Comparison of ENCODE assay signal across 24 mouse cellular contexts in genomic region chr2:167939204-167939603, GRCm38 (mm10). TPM values are rescaled to one million over a fixed set of nuclear protein-coding genes. Genes with fewer than 3 reads are reported as not detected.
A peak's percentile ranks its signal among the peaks of the same experiment; 100 is the strongest.
DNase-seq lines count a peak whose midpoint lies in the region; ATAC-seq and TF ChIP-seq lines count a peak whose summit lies in the region.
"Had no signal": no experiment of that assay in that cellular context is flagged by ENCODE, and none has a peak within 500 bp of the region (broad histone marks: within the 10 kb centered on the region; RNA-seq: fewer than 3 reads in every experiment).

No protein-coding gene starts in this region.

- WGBS in heart, embryonic 15.5 days: 66% methylated on average over 4 of the region's 4 CpGs
- 61% methylated on average over 4 of the region's 4 CpGs for WGBS in lung, embryonic 15.5 days

- H3K27ac ChIP-seq in gastrocnemius, adult 2 months: peak overlapping the region; percentile 1; the same call in 1 of the 2 replicates
- peak overlapping the region; percentile 28; the same call in 1 of the 2 replicates for H3K27ac ChIP-seq in heart, embryonic 15.5 days
- 0 out of 2 replicates have a peak overlapping the region, but pooled peaks have one; percentile 35 for H3K27ac ChIP-seq in lung, embryonic 15.5 days
- H3K27ac ChIP-seq: hindbrain, embryonic 13.5 days; liver, embryonic 12.5 days; midbrain, embryonic 10.5 days; neural tube, embryonic 15.5 days; stomach, postnatal 0 days had no signal

- no peak overlapping the region for H3K4me2 ChIP-seq in heart, embryonic 15.5 days
- no peak overlapping the region for H3K4me2 ChIP-seq in lung, embryonic 15.5 days
- H3K4me2 ChIP-seq: hindbrain, embryonic 13.5 days; liver, embryonic 12.5 days; neural tube, embryonic 15.5 days had no signal

- H3K9ac ChIP-seq in heart, embryonic 15.5 days: no peak overlapping the region
- no peak overlapping the region for H3K9ac ChIP-seq in lung, embryonic 15.5 days
- H3K9ac ChIP-seq: hindbrain, embryonic 13.5 days; liver, embryonic 12.5 days; neural tube, embryonic 15.5 days had no signal

- no peak for TF ChIP-seq CTCF in gastrocnemius, adult 2 months (IDR thresholded peaks at IDR 0.05)

- ATAC-seq in heart, embryonic 15.5 days (replicated peaks; ENCODE audit: insufficient number of reproducible peaks, insufficient read depth, low FRiP score, low read depth): no peak
- ATAC-seq in lung, embryonic 15.5 days (ENCODE audit: borderline replicate concordance, extremely low read depth, low FRiP score, low TSS enrichment): no peak
- ATAC-seq: forebrain, embryonic 14.5 days; inflammation-experienced regulatory T-cells, adult 6 months; liver, embryonic 12.5 days had no signal

- peaks cover 74% of the 10 kb centered on the region for H3K4me1 ChIP-seq in heart, embryonic 15.5 days (replicated peaks)
- peaks cover 58% of the 10 kb centered on the region for H3K4me1 ChIP-seq in lung, embryonic 15.5 days

- intact Hi-C loops in gastrocnemius, adult 2 months (cut with DNase I): no loop called here

- H3K36me3 ChIP-seq in heart, embryonic 15.5 days: no peaks in the 10 kb centered on the region
- H3K36me3 ChIP-seq in lung, embryonic 15.5 days: no peaks in the 10 kb centered on the region
- H3K36me3 ChIP-seq: hindbrain, embryonic 13.5 days; neural tube, embryonic 15.5 days had no signal

- no peaks in the 10 kb centered on the region for H3K9me3 ChIP-seq in heart, embryonic 15.5 days (replicated peaks)
- no peaks in the 10 kb centered on the region for H3K9me3 ChIP-seq in lung, embryonic 15.5 days
- H3K9me3 ChIP-seq: hindbrain, embryonic 13.5 days; liver, embryonic 12.5 days; midbrain, embryonic 10.5 days; neural tube, embryonic 15.5 days had no signal

- no peak overlapping the region for H3K4me3 ChIP-seq in gastrocnemius, adult 2 months
- no peak overlapping the region for H3K4me3 ChIP-seq in heart, embryonic 15.5 days
- H3K4me3 ChIP-seq in lung, embryonic 15.5 days: no peak overlapping the region
- H3K4me3 ChIP-seq: hindbrain, embryonic 13.5 days; liver, embryonic 12.5 days; midbrain, embryonic 10.5 days; neural tube, embryonic 15.5 days had no signal

- no peaks in the 10 kb centered on the region for H3K27me3 ChIP-seq in heart, embryonic 15.5 days
- no peaks in the 10 kb centered on the region for H3K27me3 ChIP-seq in lung, embryonic 15.5 days
- H3K27me3 ChIP-seq: hindbrain, embryonic 13.5 days; liver, embryonic 12.5 days; neural tube, embryonic 15.5 days had no signal

- DNase-seq in gastrocnemius, adult 2 months: no peak
- DNase-seq in gastrocnemius, postnatal 10 days: no peak
- DNase-seq in heart, postnatal 4 days: no peak
- DNase-seq in lung, postnatal 4 days: no peak
- DNase-seq in forelimb bud, embryonic 11.5 days (ENCODE audit: low read depth, low spot score): peak; percentile 55
- DNase-seq in adrenal gland, adult 18-20 months (ENCODE audit: low spot score in 2 of 2): no peak
- DNase-seq: adrenal gland, postnatal 25 days; cerebellum, adult 9-10 months; gastrocnemius, postnatal 14 days; kidney, adult 2 months; kidney, postnatal 10 days; lung, adult 18-20 months; lung, postnatal 36 days; thymus, adult 2 months; thymus, postnatal 4 days had no signal

RNA-seq across cellular contexts. Expression of gene Ptpn1, which starts 7.3 kb away (rescaled TPM):
- total RNA-seq in gastrocnemius, adult 2 months (2021): 10 to 100 TPM; 15.4 to 19.6 TPM
- 10 to 100 TPM; 16.4 to 22.7 TPM for total RNA-seq in gastrocnemius, postnatal 10 days (2021)
- 44.8 and 45.1 TPM in 2 replicates for polyA plus RNA-seq in heart, embryonic 15.5 days (2015; fragmentation: Nextera tagmentation; extraction: Ambion mirVana)
- 10 to 100 TPM; 37.7 to 38.1 TPM for total RNA-seq in heart, postnatal 4 days (2021)
- 65.8 and 74.4 TPM in 2 replicates for polyA plus RNA-seq in lung, embryonic 15.5 days (2015; fragmentation: Nextera tagmentation; extraction: Ambion mirVana)
- total RNA-seq in adrenal gland, adult 18-20 months (2021): 10 to 100 TPM; 56.6 to 64.4 TPM
